Mouse (Mus musculus): ENCODE data around the gene Nckap1l. TPM values are rescaled to one million over a fixed set of nuclear protein-coding genes. Genes with fewer than 3 reads are reported as not detected.
A peak's percentile ranks its signal among the peaks of the same experiment; 100 is the strongest.

Gene Nckap1l
- total RNA-seq, 2 experiments from 2014 or later: 10.6 to 11.5 TPM

DNA sequence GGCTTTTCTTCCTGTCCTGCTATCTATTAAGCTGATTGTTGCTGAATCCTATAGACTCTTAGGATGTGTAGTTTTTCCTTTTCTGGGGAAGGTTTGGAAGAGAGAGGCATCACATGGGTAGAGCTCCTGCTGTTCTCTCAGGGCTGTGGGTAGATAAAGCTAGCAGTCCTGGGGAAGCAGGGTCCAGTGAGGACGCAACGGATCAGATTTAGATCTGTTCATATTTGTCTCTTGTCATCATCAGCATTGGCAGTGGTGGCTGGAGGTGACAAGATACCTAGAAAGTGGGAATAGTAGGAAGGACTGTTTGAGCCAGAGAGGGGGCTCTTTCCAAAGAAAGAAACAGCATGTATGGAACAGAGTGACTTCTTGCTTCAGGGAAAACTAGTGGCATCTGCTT, 81.4 kb downstream of the Nckap1l start:
- peak in 1 of 2 experiments; percentile 60 for DNase-seq (ENCODE audit: low spot score in 2 of 2)
- intact Hi-C loops (cut with DNase I): no loop called here

- intact Hi-C loops (cut with DNase I): no loop called here
- no peak for DNase-seq (ENCODE audit: low spot score in 2 of 2)
Measured at GRCm38 (mm10) chr15:103535786-103536185, 82.2 kb downstream of the Nckap1l start.

DNA sequence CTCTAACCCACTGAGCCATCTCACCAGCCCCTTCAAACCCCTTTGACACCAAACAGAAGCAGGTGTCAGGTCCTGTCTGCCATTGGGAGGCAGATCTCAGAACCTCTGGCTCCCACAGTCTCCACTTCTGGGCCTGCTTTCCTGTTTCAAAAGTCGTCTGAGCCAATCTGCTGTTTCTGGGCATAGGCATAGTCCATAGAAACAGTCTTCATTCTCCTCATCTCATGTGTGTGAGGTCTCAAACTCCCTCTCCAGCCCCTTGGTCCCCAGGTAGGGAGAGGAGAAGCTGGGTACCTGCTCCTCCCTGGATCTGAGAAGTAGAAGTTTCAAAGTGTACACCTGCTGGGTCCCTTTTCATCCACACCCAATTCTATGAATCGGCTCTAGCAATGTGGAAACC, 82.9 kb downstream of the Nckap1l start:
- no peak for DNase-seq (ENCODE audit: low spot score in 2 of 2)
- intact Hi-C loops (cut with DNase I): no loop called here

DNA sequence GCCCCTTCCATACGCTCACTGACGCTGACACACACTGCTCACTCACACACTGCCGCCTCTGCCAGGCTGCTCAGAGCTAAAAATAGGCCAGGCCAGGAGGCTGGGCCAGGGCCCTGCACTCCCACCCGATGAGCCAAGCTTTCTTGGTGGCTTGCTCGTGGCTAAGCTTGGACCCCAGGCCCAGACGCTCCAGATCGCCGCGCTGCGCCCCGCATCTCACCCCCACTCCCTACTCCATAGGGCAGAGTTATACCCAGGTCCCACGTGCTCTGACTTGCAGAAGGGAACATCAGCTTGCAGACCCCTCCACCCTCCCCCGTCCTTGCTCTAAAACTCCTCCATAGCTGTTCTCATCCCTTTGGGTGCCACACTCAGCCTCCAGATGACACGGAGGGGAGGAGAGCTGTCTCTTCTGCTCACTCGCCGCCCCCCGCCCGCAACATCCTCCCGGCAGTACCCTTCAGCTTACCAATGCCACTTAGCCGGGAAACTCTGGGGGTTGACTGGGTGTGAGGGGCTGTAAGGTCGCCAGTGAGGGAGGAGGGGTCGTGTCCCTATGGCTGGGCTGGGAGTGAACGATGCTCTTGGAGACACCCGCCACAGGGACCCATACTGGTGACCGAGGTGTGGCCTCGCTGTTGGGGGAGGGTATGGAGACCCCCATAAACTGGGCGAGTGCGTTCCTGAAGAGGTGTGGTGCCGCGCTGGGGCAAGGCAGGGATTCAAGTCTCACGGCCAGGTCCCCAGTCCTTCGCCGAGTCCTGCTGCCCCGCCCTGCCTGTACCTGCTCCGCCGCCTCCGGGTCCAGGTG, 83.6 kb downstream of the Nckap1l start:
- intact Hi-C loops (cut with DNase I): no loop called here
- DNase-seq (ENCODE audit: low spot score in 2 of 2): peak; percentile 67 to 81

GRCm38 (mm10) chr15:103537822-103538213, 84.2 kb downstream of the Nckap1l start, which contains the start of gene Ppp1r1a:
TSS of gene Ppp1r1a (minus strand) at chr15:103538003.
- intact Hi-C loops (cut with DNase I): no loop called here
- DNase-seq (ENCODE audit: low spot score in 2 of 2): peak; percentile 76 to 80

- intact Hi-C loops (cut with DNase I): no loop called here
- no peak for DNase-seq (ENCODE audit: low spot score in 2 of 2)
Measured at GRCm38 (mm10) chr15:103539259-103539658, 85.7 kb downstream of the Nckap1l start.

DNA sequence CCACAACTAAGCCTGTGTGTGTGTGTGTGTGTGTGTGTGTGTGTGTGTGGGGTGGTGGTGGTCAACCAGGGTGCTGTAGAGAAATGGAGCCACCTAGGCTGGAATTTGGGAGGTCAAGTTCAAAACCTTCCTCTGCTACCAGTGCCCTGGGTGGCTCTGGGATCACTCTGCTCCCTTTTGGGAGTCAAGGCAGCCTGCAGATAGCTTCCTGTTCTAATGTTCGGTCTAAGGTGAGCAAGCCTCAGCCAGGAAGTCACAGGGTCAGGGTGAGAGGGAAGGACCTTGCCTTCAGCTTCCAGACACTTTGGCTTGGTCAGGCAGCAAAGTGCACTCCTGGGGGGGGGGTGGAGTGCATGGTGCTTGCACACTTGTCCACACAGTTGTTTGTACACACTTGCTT, 87.1 kb downstream of the Nckap1l start:
- DNase-seq (ENCODE audit: low spot score in 2 of 2): no peak
- intact Hi-C loops (cut with DNase I): no loop called here

- no peak for DNase-seq (ENCODE audit: low spot score in 2 of 2)
Measured at GRCm38 (mm10) chr15:103542526-103542925, 88.9 kb downstream of the Nckap1l start.

DNA sequence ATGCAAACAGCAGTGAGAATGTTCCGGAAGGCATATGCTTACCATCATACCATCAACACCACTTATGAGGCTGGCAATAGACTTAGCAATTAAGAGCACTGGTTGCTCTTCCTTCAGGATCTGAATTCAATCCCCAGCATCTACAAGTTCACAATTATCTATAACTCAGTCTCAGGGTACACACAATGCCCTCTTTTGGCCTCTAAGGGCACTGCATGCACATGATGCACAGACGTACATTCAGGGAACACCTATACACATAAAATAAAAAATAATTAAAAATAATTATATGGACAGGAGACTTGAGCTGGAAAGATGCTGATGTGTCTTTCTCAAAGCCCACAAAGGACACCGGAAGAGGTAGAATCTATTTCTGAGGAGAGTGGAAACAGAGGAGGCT, 94.4 kb downstream of the Nckap1l start:
- no peak for DNase-seq (ENCODE audit: low spot score in 2 of 2)
- intact Hi-C loops (cut with DNase I): no loop called here

More at GRCm38 (mm10) chr15:103542526-103542925, 88.9 kb downstream of the Nckap1l start:
- intact Hi-C loops (cut with DNase I): no loop called here

Other genes starting within 250 kb of the Nckap1l start
- gene Cbx5, start 214.0 kb upstream of the Nckap1l start, total RNA-seq (2021): 100 to 1,000 TPM; 173 to 187 TPM
- gene Hnrnpa1, start 213.4 kb upstream of the Nckap1l start, total RNA-seq (2021): 100 to 1,000 TPM; 218 to 219 TPM
- not detected for gene Nfe2, start 195.4 kb upstream of the Nckap1l start, total RNA-seq (2021)
- gene Copz1, start 181.1 kb upstream of the Nckap1l start, total RNA-seq (2021): 100 to 1,000 TPM; 101 to 102 TPM
- gene Gpr84, start 143.2 kb upstream of the Nckap1l start, total RNA-seq (2021): under 1 TPM; 0.69 to 0.94 TPM
- gene Zfp385a, start 113.7 kb upstream of the Nckap1l start, total RNA-seq (2021): 10 to 100 TPM; 62.4 to 64.8 TPM
- 1 to 10 TPM; 2.3 to 5.4 TPM for gene Itga5, start 87.0 kb upstream of the Nckap1l start, total RNA-seq (2021)
- under 1 TPM in 1 of 2 experiments, not detected in 1; 0.73 TPM for gene Gtsf1, start 23.3 kb upstream of the Nckap1l start, total RNA-seq (2021)
- not detected for gene Gtsf2, start 5.3 kb upstream of the Nckap1l start, total RNA-seq (2021)
- 100 to 1,000 TPM; 124 to 227 TPM for gene Pde1b, start 49.2 kb downstream of the Nckap1l start, total RNA-seq (2021)
- 100 to 1,000 TPM; 155 to 157 TPM for gene Ppp1r1a, start 84.2 kb downstream of the Nckap1l start, total RNA-seq (2021)
- not detected for gene Glycam1, start 111.3 kb downstream of the Nckap1l start, total RNA-seq (2021)

Data from left cerebral cortex, postnatal 25 days (tissue).